Mouse (Mus musculus) retina, embryonic 14.5 days (tissue): ENCODE measurements around the gene Fank1.

ENCODE experiments used
- DNase-seq: peaks from one replicate; pipeline ENCODE4 v3.0.0-alpha.2; 2015; ENCODE audit warnings: low spot score

Gene Fank1

DNA sequence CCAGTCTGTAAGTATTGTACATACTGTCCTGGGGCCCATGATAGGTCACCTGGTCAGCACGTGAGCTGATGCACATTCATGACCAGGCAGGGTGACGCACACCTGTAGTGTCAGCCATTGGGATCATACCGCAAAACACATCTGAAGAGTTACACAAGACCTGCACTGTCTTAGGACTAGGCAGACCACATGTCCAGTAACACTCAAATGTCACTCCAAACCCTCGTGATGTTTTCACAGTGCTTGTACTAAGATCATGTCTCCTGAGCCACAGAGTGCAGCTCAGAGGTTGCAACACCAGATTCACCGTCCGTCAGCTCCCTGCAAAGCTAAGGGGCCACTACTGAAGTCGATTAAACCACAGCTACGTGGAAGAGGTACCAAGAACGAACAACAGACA is 114.6 kb downstream of the Fank1 start:
- no peak for DNase-seq

DNA sequence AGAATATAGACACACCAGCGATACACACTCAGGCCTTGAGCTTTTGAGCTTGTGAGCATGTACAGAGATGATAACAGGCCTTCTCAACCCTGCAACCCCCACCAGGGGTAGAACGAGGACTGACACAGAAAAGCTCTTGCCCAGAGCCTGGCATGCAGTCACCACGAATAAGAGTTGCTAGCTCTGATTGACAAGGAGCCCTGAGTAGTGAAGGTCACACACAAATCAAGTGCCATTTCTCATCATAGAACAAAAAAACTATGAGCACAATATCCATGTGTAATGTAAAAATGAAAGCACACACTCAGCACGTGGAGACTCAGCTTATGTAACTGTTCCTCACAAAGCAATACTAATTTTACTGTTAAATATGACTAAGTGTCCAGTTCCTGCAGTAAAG is 115.1 kb downstream of the Fank1 start:
- DNase-seq, result no peak

DNA sequence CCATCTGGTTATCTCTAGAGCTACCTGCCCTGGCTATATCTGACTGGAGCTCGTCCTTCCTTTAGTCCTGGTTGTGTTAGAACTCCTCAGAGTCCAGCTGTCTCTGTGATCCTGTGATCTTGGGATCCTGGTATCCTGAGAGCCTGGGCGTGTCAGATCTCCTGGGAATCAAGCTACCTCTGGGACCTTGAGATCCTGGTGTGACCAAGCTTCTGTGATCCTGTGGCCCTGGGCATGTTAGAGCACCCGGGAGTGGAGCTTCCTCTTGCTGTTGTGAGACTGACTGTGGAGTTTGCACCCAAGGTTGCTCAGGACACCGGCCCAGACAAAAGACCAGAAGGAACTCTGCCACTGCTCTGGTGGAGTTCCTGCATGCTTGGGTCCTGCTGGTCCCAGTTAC is 122.7 kb downstream of the Fank1 start:
- no peak for DNase-seq

DNA sequence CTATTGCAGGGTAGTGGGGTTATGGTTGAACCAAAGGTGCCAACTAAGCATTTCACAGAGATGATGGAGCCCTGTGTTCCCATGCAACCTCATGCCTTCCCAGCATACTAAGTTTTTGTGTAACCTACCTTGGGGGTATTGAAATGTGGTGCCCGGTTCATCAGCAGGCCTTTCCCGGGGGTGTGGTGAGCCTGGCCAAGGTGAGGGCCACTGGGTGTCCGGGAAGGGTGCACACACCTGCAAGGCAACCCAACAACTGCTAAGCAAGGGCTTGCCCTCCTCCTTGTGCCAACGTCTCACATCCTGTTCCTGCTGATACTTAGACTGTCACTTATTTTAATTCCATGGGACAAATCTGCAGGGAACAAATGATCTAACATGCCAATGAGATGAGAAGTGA is 132.3 kb downstream of the Fank1 start:
- DNase-seq, result no peak

DNA sequence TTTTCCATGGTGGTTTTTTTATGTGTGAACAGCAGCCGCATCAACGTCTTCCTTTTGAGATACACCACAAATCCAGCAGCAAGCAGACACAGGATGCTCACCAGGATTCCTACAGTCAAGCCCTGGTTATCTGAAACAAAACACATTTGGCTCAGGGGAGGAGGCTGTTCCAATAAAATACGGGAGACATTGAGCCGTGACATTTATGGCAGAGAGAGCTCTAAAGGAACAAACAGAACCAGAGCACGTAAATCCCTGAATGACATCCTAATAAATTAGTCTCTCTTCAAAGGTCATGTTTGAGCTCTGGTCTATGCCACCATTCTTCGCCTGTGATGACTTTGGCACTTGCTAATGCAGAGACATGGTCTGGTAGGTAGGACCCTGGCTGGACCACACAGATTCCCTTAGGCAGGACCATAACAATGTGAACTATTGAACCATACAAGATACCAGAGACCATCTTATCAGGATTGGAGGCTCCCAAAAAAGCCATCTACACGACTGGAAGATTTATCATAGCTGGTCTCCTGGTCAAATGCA is 133.2 kb downstream of the Fank1 start:
- no peak for DNase-seq

DNA sequence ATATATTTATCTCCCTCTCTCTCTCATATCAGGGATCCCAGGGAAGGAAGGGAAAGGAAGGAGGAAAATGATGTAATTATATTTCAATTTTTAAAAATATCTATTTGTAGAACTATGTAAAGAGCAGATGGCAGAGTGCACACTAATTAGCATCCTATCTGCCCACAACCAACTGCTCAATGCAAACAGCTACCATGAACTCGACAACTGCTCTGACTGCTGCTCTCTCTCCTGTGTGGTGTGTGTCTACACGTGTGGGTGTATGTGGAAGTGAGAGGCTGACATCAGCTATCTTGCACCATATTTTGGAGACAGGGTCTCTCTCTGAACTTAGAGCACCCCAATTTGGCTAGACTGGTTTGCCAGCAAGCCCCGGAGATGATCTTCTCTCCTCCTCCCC is 135.2 kb downstream of the Fank1 start:
- DNase-seq, result no peak

DNA sequence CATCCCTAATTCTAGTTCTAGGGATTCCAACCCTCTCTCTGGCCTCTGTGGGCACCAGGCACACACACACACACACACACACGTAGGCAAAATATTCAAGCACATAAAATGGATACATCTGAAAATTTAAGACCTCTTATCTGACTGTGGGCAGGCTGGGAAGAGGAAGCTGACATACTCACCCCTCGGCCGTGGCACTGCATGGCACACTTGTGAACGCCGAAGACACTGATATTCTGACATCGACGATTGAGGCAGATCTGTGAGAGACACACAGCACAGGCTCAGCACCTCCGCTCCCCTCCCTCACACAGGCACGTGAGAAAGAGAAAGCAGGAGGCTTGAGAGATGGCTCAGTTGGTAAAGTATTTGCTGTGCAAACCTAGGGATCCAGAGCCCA is 139.6 kb downstream of the Fank1 start:
- no peak for DNase-seq

DNA sequence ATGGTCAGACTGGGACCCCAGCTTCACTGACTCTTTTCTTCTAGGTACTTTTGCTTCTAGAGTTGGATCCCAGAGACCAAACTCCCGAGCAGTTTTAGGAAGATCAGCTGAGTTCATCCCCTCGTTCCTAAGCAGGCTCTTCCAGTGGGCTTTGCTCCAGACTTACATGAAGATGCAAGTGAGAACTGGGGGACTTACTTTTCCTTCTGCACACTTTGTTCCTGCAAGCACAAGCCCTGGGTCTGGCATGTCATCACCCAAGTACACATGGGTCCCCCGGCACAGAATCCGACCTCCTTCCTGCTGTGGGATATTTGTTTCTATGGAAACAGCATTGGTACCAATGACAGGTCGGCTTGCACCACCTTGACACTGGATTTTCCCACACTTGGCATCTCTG is 142.6 kb downstream of the Fank1 start:
- DNase-seq, result no peak

DNA sequence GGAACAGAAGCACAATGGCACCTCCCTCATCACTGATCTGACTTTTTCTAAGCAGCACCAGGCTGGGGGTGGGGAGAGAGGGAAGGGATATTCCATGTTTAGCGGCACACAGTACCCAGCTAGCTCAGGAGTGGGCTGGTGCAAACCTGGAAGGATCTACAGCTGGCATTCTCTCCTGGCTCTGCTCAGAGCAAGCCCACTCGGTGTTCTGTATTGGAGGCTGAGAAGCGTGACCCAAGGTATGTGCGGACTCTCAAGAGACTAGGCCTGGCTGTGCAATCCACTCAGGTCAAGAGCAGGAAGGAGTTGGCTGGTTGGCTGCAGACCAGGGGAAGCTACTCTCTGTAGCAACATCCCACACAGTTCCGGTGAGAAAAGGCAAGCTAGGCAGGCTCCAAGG is 143.3 kb downstream of the Fank1 start:
- no peak for DNase-seq

DNA sequence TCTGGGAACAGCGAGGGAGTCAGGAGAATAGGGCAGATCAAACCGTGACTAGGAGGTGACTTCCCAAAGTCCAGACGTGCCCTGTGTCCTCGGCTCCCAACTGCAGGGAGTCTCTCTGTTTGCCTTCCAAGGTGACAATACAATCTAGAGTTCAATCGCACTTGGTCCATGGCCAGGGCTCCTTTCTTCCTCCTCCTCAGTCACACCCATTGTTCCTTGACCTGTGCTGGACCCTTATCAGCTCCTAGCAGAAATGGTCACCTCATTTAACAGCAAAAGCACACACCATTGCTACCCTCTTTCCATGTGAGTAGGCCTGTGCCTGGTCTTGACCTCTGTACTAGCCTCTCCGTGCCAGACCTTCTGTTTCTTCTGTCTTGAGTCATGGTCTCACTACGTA is 144.1 kb downstream of the Fank1 start:
- DNase-seq, result no peak

DNA sequence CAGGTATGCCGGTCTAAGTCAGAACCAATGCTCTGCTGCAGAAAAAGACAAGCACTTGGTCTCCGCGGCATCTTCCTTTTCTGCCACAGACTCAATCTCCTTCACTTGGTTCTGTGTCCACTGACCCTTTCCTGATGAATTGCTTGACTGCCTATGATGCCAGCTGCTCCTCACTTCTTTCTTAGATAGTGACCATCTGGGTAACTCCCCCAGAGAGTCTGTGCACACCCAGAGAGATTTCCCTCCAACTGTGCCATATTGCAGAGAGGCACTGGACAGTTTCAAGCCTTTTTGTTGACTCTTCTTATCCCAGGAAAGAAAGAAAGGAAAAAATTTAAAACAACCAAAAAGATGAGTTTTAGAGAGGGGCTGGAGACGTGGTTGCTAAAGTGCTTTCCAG is 144.6 kb downstream of the Fank1 start:
- DNase-seq, result no peak

DNA sequence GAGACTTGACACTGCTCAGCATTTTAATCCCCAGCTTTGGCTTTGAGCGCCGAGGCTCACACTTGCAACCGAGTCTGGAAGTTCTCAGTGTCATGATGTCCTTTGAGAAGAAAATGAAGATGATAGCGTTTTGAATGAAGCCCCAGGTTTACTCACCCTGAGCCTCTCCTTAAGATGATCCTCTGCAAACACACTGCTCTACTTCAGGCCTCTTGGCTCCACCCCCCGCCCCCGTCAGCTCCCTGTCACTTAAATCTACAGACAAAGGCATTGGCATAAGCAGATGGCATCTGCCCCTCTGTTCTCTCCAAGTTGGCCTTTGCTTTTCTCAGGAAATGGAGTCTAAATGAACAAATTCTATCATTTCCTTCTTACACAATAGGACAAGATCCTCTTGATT is 147.3 kb downstream of the Fank1 start:
- DNase-seq, result no peak

DNA sequence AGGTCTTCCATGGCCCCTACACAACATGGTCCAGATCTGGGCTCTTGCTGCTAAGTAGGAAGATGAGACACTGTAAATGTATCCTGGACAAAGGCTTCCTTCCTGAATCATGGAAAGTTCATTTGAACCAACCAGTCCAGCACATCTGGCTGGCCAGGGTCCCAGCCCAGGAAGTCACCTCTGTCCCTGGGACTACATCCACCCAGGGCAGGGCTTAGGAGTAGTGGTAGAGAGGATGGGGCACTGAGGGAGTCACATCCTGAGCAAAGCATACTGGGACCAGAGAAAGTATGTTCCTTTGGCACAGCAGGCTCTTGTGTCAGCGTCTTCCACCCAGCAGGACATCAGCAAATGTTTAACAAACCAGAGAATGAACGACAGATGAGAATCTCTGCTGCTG is 149.1 kb downstream of the Fank1 start:
- no peak for DNase-seq

DNA sequence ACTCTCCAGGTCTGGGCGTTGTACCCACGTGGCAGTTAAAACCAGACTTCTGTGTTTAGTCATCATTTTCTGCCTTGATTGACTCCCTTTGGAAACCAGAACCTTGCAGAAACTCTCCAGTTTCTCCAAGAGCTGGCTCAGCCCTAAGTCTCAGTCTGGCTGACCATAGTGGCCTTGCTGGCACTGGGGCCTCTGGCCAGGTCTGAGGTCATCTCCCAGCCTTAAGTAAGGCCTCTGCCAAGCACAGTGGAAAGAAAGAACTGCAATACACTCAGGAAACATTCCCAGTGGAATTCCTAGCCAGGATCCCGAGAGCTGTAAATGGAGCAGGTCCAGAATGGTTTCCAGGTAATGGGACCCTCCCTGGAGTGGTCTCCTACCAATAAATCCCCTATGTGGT is 152.3 kb downstream of the Fank1 start:
- DNase-seq, result no peak
